Mouse (Mus musculus): ENCODE measurements around the gene Sec14l1.

DNA sequence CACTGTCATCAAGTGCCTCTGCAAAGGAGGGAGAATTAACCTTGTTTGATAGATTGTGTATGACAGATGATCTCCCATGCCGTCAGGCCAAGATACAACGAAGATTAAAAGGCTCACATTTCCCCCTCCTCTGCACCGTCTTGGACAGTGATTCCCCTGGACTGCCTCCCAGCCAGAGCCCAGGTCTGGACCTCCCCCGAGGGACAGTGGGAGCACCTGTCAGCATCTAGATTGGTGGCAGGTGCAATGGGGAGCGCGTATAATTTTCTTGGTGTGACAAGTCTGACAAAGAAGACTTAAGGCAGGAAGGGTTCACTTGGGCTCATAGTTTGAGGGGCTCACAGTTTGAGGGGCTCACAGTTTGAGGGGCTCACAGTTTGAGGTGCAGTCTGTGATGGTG lies 48.8 kb downstream of the Sec14l1 start:
- no peak for TF ChIP-seq POLR2A (IDR thresholded peaks at IDR 0.05; ENCODE audit: extremely low read depth, insufficient read depth, low read length)
- TF ChIP-seq CTCF (IDR thresholded peaks at IDR 0.05; ENCODE audit: extremely low read depth, insufficient read depth, low read length): no peak
